Mouse (Mus musculus) left cerebral cortex, adult 11 months (tissue): ENCODE measurements at regions not wholly inside any gene's neighbourhood (a gene's known extent, or its start where the extent isn't known, plus 50 kb on each side); places are given as distances from the start of the nearest gene placed in this dataset.

Experiments
- DNase-seq: peaks from one replicate; pipeline ENCODE4 v3.0.0; 2022; ENCODE audit warnings: low spot score

GRCm38 (mm10) chr12:47466740-47467139, 648.0 kb upstream of the Nova1 start:
- no peak for DNase-seq

GRCm38 (mm10) chr12:47465924-47466323, 647.2 kb upstream of the Nova1 start:
- no peak for DNase-seq

GRCm38 (mm10) chr12:47431669-47432068, 612.9 kb upstream of the Nova1 start:
- DNase-seq = no peak

- no peak for DNase-seq
Measured at GRCm38 (mm10) chr12:47412251-47412650, 593.5 kb upstream of the Nova1 start.

- no peak for DNase-seq
Measured at GRCm38 (mm10) chr12:47406563-47406962, 587.8 kb upstream of the Nova1 start.

GRCm38 (mm10) chr12:47406131-47406530, 587.4 kb upstream of the Nova1 start:
- no peak for DNase-seq

GRCm38 (mm10) chr12:47383225-47383624, 564.5 kb upstream of the Nova1 start:
- DNase-seq = no peak

GRCm38 (mm10) chr12:47353269-47353668, 534.5 kb upstream of the Nova1 start:
- DNase-seq = no peak

GRCm38 (mm10) chr12:47351229-47351628, 532.5 kb upstream of the Nova1 start:
- DNase-seq = no peak

DNA sequence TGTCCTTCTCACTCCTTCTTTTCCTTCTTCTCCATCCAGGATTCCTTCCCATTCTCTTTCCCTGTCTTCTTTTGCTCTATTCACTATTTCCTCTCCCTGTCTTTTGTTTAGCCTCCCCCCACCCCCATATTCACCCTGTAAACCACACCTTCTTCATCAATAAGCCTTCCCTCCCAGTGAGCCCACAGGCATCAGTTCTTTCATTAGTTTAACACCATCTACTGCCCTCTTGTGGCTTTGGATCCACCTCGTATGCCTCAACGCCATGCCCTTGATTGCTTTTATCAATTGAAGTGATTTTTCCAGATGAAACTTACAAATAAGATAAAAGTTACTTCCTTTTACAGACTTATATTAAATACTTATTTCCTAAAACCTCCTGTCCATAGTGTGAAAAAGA, 494.7 kb upstream of the Nova1 start:
- DNase-seq = peak; percentile 11

DNA sequence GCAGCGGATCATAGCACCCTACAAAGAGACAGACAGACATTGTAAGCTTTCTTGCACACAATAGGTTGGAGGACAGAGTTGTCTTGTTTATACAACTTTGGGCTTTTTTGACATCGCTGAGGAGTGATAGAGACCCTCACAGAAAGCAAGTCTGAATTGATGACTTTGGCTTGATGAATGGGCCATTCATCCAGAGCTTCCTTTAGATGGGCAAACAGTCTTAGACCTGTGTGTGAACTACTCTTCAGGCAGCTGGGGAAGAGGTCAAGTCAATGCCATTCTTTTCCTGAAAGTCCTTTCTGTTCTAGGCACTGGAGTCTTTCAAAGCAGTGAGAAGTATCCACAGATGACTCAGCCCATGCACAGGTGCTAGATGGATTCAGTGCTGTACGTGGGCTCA, 457.2 kb upstream of the Nova1 start:
- DNase-seq = no peak

- DNase-seq = no peak
Measured at GRCm38 (mm10) chr12:47272309-47272708, 453.6 kb upstream of the Nova1 start.

DNA sequence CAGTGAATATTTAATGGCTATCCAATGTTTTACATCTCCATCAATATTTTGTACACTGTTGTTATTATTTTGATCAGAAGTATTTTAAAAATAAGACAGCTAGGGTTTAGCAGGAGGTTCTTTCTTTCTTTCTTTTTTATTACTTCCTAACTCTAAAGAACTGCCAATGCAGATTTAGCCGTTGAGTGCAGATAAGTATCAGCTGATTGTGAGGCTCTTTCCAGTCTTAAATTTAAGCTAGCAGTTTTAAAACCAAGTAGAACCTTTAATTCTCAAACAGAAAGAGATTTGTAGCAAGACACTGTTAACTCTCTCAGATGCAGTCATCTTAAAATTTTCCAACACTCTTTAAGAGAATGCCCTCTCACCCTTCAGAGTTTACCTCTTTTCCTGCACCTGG, 445.4 kb upstream of the Nova1 start:
- no peak for DNase-seq

DNA sequence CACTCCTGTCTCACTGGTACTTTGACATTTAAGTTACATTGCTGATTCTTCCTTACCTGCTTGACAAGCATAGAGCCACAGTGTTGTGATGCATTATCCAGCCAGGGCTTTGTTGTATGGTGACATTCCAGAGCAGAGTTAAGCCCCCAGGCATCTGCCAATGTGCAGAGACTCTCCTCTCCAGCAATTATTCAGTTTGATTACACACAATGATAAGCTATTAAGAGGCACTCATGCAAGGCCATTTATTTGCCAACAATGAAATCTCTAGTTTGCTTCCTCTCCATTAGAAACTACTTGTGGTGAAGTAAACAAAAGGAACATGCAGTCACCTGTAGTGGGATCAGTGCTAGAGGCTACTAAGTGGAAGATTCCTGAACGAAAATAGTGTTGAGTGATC, 444.7 kb upstream of the Nova1 start:
- DNase-seq = no peak

DNA sequence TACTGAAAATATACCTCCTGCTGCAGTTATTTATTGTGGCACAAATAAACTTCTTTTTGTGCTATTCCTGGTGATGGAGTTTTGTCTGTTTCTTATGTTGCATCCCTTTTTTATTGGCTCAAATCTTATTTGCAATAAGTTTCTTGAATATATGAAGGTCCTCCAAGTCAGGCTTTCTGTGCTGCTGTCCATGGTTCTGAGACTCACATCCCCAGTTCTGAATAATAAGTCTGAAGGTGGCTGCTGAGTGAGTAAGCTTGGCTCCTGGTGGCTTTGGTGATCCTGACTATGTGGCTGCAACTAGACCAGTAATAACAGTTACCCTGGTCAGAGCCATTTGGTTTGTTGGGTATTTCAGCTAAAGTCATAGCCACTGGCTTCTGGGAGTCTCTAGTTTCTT, 433.6 kb upstream of the Nova1 start:
- no peak for DNase-seq

DNA sequence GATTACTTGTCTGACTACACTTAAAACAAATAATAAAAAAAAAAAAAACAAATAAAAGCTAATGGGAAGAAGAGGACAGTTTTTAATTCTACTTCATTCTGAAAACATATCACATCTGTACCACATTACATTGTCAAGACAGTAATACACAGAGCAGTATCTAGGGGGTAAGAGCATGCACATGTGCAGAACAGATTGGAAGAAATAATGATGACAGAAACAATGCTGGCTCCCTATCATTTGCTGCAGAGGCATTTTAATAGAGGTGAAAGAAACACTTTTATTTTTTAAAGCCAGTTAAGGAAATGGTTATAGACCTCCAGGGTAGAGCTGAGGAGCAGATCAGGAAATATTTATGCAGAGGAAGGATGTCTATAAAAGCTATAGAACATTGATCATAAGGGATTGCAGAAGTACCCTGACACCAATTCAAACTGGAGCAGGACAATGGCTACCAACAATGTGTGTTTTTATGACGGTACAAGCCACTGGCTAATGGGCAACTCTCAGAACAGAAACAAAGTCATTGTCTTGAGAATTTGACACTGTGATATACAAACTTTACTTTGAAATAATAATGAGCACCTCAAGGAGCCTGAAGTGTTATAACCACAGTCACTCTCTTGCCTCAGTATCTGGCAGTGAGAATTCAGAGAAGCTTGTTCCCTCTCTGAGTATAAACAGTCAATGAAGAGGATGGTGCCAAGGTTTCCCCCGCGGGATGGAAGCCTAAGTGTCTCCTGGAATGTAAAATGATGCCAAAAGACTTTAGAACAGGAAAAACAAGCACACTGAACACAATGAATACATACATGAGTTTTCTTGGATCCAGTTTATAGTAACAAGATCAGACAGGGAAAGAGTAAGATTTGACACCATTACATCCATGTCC, 425.1 kb upstream of the Nova1 start:
- no peak for DNase-seq

DNA sequence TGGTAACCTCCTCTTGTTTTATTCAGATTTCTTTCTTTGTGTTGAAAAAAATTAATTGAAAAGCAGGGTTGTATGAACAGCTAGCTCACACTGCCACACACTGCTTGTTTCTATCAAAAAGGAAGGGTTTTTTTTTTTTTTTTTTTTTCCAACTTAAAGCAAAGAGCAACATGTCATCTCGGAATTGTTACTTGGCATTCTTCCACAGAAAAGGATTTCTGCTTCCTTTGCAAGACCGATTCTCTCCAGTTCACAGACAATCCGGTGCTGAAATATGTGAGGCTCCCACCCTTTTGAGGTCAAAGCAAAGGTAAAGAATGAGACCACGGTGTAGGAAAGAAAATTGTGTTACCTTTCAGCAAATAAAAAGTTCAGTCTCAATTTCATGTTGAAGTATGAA, 401.3 kb upstream of the Nova1 start:
- DNase-seq = no peak

- DNase-seq = no peak
Measured at GRCm38 (mm10) chr12:47219340-47219739, 400.6 kb upstream of the Nova1 start.

DNA sequence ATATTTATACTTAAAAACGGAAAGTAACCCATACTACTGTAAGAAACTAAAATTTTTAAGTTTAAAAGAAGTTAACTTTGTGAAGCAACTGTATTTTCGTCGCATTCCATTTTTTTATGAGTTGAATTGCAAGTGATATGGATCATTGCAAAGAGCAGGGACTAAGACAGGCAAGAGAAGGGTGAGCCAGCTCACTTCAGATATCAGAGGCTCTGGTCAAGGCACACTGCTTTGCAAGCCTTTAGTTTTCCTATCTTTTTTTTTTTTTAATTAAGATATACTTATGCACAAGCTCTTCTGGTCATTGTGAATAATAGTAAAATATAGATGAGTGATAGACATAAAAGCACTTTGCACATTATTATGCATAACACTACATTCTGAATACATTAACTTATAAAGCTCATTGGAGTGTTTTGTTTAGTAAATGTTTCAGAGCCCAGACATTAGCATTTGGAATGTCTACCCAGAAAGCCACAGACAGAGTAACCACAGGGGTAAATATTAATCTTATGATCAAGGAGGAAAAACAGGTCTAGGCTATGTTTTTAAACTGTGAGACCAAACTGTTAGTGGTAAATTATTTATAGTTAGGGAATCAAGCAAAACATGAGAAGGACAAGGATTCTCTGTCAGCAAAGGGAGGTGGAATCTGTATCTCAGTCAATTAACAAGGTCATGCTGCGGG, 392.8 kb upstream of the Nova1 start:
- DNase-seq = no peak

- no peak for DNase-seq
Measured at GRCm38 (mm10) chr12:47202936-47203335, 384.2 kb upstream of the Nova1 start.

DNA sequence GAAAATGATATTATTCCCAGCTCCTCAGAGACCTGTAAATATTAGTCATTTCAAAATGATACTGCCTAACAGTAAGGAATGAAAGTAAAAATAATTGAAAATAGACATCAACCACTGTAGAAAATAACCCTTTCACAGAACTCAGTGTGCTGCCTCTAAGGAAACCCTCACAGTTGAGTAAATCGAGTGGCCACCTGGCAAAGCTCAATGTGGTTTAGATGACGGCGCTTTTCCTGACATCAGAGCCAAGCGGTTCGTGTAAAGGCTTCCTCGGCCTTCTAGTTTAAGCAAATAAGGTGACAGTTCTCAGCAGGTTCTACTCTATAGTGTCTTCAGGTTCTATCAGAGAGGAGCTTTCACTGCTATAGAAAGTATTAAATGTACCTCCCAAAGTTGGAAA, 379.9 kb upstream of the Nova1 start:
- no peak for DNase-seq

DNA sequence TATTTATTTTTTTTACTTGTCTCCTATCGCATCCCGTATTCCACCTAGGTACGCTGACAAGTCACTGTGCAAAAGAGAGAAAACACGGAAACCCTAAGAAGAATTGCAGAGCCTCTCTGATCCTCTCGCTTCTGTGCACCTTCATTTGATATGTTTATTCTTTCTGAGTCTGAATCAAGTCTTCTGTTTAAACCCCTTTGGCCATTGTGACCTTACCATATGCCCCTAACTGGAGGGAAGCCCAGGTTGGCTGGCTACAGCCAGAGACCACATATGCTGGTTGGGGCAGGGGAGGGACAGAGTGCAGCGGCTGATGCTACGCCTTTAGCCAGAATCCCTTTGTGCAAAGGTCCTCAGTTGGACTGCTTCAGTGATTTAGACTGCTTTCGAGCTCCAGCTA, 346.0 kb upstream of the Nova1 start:
- no peak for DNase-seq

DNA sequence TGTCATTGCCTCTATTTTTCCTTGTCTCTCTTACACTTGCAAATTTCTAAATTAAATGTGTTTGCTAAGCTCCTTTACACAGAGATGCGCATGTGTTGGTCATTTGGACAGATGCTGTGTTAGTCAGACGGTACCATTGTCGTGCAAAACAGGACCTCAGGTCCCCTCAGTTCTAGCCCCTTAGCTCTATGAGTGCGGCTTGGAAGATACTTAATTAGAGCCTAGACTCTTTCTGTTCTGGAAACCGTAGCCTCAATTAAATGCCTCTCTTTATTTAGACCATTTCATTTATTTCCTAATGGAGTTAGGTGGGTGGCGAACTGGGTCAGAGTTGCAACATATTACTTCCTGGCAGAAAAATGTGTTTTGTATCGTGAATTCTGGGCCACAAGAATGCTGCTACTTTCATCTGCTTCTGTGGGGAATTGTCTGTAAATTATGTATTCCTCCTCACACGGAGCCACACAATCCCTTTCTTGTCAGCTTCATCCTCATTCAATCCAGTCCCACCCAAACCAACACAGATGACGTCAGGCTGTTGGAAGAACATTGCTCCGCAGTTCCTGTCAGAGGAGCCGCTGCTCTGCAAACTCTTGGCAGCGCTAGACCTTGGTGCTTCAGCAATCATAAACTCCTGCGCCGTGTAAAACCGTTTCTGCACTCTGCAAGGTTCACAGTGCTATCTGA, 345.4 kb upstream of the Nova1 start:
- peak; percentile 51 for DNase-seq
